ENCODE assay signal across 8 mouse cellular contexts in genomic region chr1:135544504-135545146, GRCm38 (mm10).
DNase-seq lines count a peak whose midpoint lies in the region; ATAC-seq and TF ChIP-seq lines count a peak whose summit lies in the region.

No protein-coding gene starts in this region.

- no peaks in the 10 kb centered on the region for H3K36me3 ChIP-seq in liver, embryonic 12.5 days
- no peaks in the 10 kb centered on the region for H3K36me3 ChIP-seq in midbrain, embryonic 14.5 days (ENCODE audit: control insufficient read depth, insufficient read depth, low read length)
- no peaks in the 10 kb centered on the region for H3K36me3 ChIP-seq in small intestine, adult 2 months (ENCODE audit: control insufficient read depth, insufficient read depth, low read length)

- intact Hi-C loops in gastrocnemius, adult 2 months (cut with DNase I) = loop anchor here (1.0 to 5.0 kb wide), 2 partner anchors 38 to 126 kb away; no protein-coding TSS in a partner anchor
- intact Hi-C loops in left cerebral cortex, postnatal 36 days (cut with DNase I) = loop anchor here (1.0 to 2.0 kb wide), 3 partner anchors 40 to 155 kb away; no protein-coding TSS in a partner anchor

- H3K4me3 ChIP-seq in liver, embryonic 12.5 days = no peak overlapping the region
- H3K4me3 ChIP-seq in gastrocnemius, adult 2 months = no peak overlapping the region
- no peak overlapping the region for H3K4me3 ChIP-seq in midbrain, embryonic 14.5 days (replicated peaks; ENCODE audit: low read depth, low read length)
- no peak overlapping the region for H3K4me3 ChIP-seq in small intestine, adult 2 months (ENCODE audit: low read depth, low read length)

- WGBS in liver, embryonic 12.5 days (ENCODE audit: insufficient replicate concordance) = 43% methylated on average over 16 of the region's 16 CpGs
- 40% methylated on average over 16 of the region's 16 CpGs for WGBS in midbrain, embryonic 14.5 days
- 38% methylated on average over 16 of the region's 16 CpGs for WGBS in small intestine, adult 2 months

- no peak for ATAC-seq in liver, embryonic 12.5 days
- ATAC-seq in inflammation-experienced regulatory T-cells, adult 6 months = peak; percentile 70
- ATAC-seq in midbrain, embryonic 14.5 days (ENCODE audit: low FRiP score, low TSS enrichment) = peak; percentile 32; the same call in 1 of the 2 replicates

- no peak overlapping the region for H3K9ac ChIP-seq in liver, embryonic 12.5 days
- no peak overlapping the region for H3K9ac ChIP-seq in midbrain, embryonic 14.5 days (replicated peaks; ENCODE audit: low read length)

- peak; percentile 92 for TF ChIP-seq CTCF in gastrocnemius, adult 2 months (IDR thresholded peaks at IDR 0.05)
- peak; percentile 86 for TF ChIP-seq CTCF in small intestine, adult 2 months (IDR thresholded peaks at IDR 0.05; ENCODE audit: extremely low read depth, insufficient read length, insufficient replicate concordance, low read depth, low read length)

- no peaks in the 10 kb centered on the region; the same call in 1 of the 2 replicates for H3K4me1 ChIP-seq in liver, embryonic 12.5 days
- peaks cover 19% of the 10 kb centered on the region for H3K4me1 ChIP-seq in midbrain, embryonic 14.5 days (ENCODE audit: control insufficient read depth, insufficient read depth, low read length)
- H3K4me1 ChIP-seq in small intestine, adult 2 months (ENCODE audit: control insufficient read depth, insufficient read depth, insufficient read length, low read length) = no peaks in the 10 kb centered on the region; the same call in none of the 2 replicates

- no peak for TF ChIP-seq POLR2A in small intestine, adult 2 months (IDR thresholded peaks at IDR 0.05; ENCODE audit: low read depth, low read length)

- no peak overlapping the region for H3K27ac ChIP-seq in liver, embryonic 12.5 days
- H3K27ac ChIP-seq in gastrocnemius, adult 2 months = peak overlapping the region; percentile 43
- H3K27ac ChIP-seq in midbrain, embryonic 14.5 days (replicated peaks; ENCODE audit: low read depth, low read length) = peak overlapping the region; percentile 37; the same call in 1 of the 2 replicates
- H3K27ac ChIP-seq in small intestine, adult 2 months (ENCODE audit: insufficient read depth, low read depth, low read length) = no peak overlapping the region

- H3K4me2 ChIP-seq in liver, embryonic 12.5 days = no peak overlapping the region
- H3K4me2 ChIP-seq in midbrain, embryonic 14.5 days (ENCODE audit: low read length) = no peak overlapping the region

- no peaks in the 10 kb centered on the region for H3K27me3 ChIP-seq in liver, embryonic 12.5 days (replicated peaks)
- no peaks in the 10 kb centered on the region for H3K27me3 ChIP-seq in midbrain, embryonic 14.5 days (ENCODE audit: control insufficient read depth, insufficient read depth, low read length)
- no peaks in the 10 kb centered on the region for H3K27me3 ChIP-seq in small intestine, adult 2 months (ENCODE audit: control insufficient read depth, insufficient read depth, low read length)

- no peaks in the 10 kb centered on the region for H3K9me3 ChIP-seq in liver, embryonic 12.5 days (replicated peaks)
- H3K9me3 ChIP-seq in midbrain, embryonic 14.5 days (ENCODE audit: control insufficient read depth, low read length) = no peaks in the 10 kb centered on the region

- peak; percentile 70 for DNase-seq in liver
- peak; percentile 80 to 86 for DNase-seq in cerebellum, postnatal 4 days (ENCODE audit: low spot score in 2 of 2)
- peak; percentile 87 for DNase-seq in gastrocnemius, adult 2 months
- DNase-seq in left cerebral cortex, postnatal 36 days (ENCODE audit: low spot score in 2 of 2) = peak; percentile 83 to 87
- DNase-seq in midbrain, embryonic 14.5 days = peak; percentile 94

Comparison
In these comparisons a context has a peak if more than half of its experiments do, and no peak if none do; other contexts are left out.
1. H3K27ac ChIP-seq: peak in gastrocnemius, adult 2 months (single experiment) and midbrain, embryonic 14.5 days (single experiment); none in liver, embryonic 12.5 days (single experiment) and small intestine, adult 2 months (single experiment).
2. Peak in every context shown above with its lines, with median percentiles within 50 percentile points of each other: DNase-seq.